Mouse (Mus musculus) heart, adult 8-10 months (tissue): ENCODE data around the gene Sh2d6. TPM values are rescaled to one million over a fixed set of nuclear protein-coding genes. Genes with fewer than 3 reads are reported as not detected.

ENCODE experiments used
- total RNA-seq, 4 experiments: library from RNA; stranded (reverse); gene quantifications; 2 replicates each; pipeline ENCODE4 v1.2.4; 2022

Sh2d6 gene
- total RNA-seq, 4 experiments from 2014 or later: not detected

Other genes starting within 250 kb of the Sh2d6 start
- gene Sftpb, start 217.1 kb downstream of the Sh2d6 start, total RNA-seq: under 1 TPM in 1 of 4 experiments, not detected in 3; 0.23 TPM
- 10 to 100 TPM; 14.4 to 20.0 (median 15.2) TPM for gene Usp39, start 176.5 kb downstream of the Sh2d6 start, total RNA-seq
- gene 0610030E20Rik, start 174.4 kb downstream of the Sh2d6 start, total RNA-seq: 10 to 100 TPM in 1 of 4 experiments, 1 to 10 TPM in 3; 7.6 to 10.4 (median 8.0) TPM
- gene Tmem150a, start 166.3 kb downstream of the Sh2d6 start, total RNA-seq: 10 to 100 TPM; 20.4 to 24.3 (median 22.2) TPM
- 10 to 100 TPM; 39.5 to 49.6 (median 41.5) TPM for gene Rnf181, start 154.8 kb downstream of the Sh2d6 start, total RNA-seq
- 10 to 100 TPM; 58.0 to 68.1 (median 61.2) TPM for gene Vamp5, start 141.2 kb downstream of the Sh2d6 start, total RNA-seq
- gene Vamp8, start 131.0 kb downstream of the Sh2d6 start, total RNA-seq: 10 to 100 TPM; 58.8 to 80.9 (median 70.8) TPM
- 10 to 100 TPM; 30.9 to 38.9 (median 33.8) TPM for gene Ggcx, start 107.4 kb downstream of the Sh2d6 start, total RNA-seq
- 100 to 1,000 TPM; 112 to 150 (median 119) TPM for gene Mat2a, start 82.1 kb downstream of the Sh2d6 start, total RNA-seq
- gene Capg, start 22.7 kb upstream of the Sh2d6 start, total RNA-seq: 10 to 100 TPM in 1 of 4 experiments, 1 to 10 TPM in 3; 7.5 to 11.8 (median 9.2) TPM
- 10 to 100 TPM; 12.1 to 16.4 (median 14.5) TPM for gene Elmod3, start 76.7 kb upstream of the Sh2d6 start, total RNA-seq
- gene Retsat, start 76.8 kb upstream of the Sh2d6 start, total RNA-seq: 100 to 1,000 TPM; 170 to 247 (median 189) TPM
- 10 to 100 TPM; 63.6 to 67.4 (median 65.5) TPM for gene Tgoln1, start 95.3 kb upstream of the Sh2d6 start, total RNA-seq